Mouse (Mus musculus): Measurements from ENCODE around the gene Msi2. TPM values are rescaled to one million over a fixed set of nuclear protein-coding genes. Genes with fewer than 3 reads are reported as not detected.
A peak's percentile ranks its signal among the peaks of the same experiment; 100 is the strongest.

Msi2 gene
- polyA plus RNA-seq, 1 experiment from 2014 or later, result 24.5 TPM

DNA sequence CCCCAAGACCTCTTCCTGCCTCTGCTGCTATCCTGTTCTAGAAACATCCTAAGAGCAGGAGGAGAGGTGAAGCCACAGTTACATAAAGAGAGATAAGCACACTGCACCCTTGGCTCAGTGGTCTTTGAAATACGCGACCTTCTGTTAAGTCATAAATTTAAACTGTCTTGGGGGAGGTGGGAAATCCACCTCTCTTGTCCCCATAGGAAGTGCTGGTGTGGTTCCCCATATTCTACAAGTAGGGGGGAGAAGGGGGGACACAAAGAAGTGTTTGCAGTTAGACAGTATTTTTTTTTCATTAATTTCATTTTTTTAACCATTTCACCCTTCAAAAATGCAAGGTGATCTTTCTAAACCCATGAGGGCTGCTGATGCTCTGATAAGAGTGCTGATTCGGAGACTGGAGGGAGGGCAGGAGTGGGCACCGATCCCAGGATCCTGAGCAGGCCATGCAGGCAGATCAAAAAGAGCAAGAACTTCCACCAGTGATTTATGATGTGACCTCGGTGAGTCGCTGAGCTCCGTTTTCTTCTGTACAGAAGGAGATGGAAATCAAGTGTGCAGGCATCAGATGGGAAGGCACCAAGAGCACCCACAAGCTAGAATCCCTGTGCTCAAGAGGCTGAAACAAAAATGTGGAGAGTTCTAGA is 115.7 kb downstream of the Msi2 start:
- no peak for DNase-seq (ENCODE audit: low spot score)
- H3K4me1 ChIP-seq (replicated peaks; ENCODE audit: insufficient read depth, low read length), result peaks cover 31% of the 10 kb centered on the region
- no peak overlapping the region for H3K9ac ChIP-seq (ENCODE audit: low read depth, low read length)
- 0 out of 2 replicates have a peak overlapping the region, but pooled peaks have one; percentile 31 for H3K27ac ChIP-seq
- no peaks in the 10 kb centered on the region for H3K9me3 ChIP-seq (replicated peaks; ENCODE audit: low read length)
- H3K4me2 ChIP-seq (ENCODE audit: low read length), result no peak overlapping the region
- H3K36me3 ChIP-seq (ENCODE audit: insufficient read depth, low read length), result peaks cover 14% of the 10 kb centered on the region; the same call in 1 of the 2 replicates
- no peak for TF ChIP-seq CTCF (IDR thresholded peaks at IDR 0.05; ENCODE audit: low read depth)
- no peaks in the 10 kb centered on the region for H3K27me3 ChIP-seq (ENCODE audit: insufficient read depth, low read length)
- 21% methylated on average over 7 of the region's 7 CpGs for WGBS
- ATAC-seq (replicated peaks; ENCODE audit: low FRiP score, low read depth), result no peak
- no peak overlapping the region for H3K4me3 ChIP-seq (replicated peaks; ENCODE audit: low read depth, low read length)

DNA sequence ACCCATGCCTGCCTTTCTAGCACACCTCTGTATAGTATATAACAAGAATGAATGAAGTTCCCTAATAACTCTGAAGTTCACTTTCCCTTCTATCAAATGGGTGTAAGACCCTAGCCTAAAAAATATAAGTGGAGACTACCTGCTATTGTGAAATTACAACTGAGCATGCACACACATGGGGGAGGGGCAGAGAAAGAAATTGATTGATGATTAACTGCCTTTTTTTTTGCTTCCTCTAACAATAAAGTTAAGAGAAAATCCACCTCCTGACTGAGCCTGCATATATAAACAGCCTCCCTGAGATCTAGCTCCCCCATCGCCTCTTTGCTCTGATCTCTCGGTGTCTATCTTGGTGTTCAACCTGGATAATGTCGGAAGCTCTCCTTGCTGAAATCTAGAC is 118.1 kb downstream of the Msi2 start:
- WGBS, result 81% methylated on average over 3 of the region's 3 CpGs
- Histone ChIP-seq H3K27ac (peak overlapping the region; percentile 31; the same call in 1 of the 2 replicates), H3K27me3 (ENCODE audit: insufficient read depth, low read length) (no peaks in the 10 kb centered on the region), H3K4me1 (replicated peaks; ENCODE audit: insufficient read depth, low read length) (peaks cover 31% of the 10 kb centered on the region), H3K4me3 (replicated peaks; ENCODE audit: low read depth, low read length) (no peak overlapping the region), H3K9me3 (replicated peaks; ENCODE audit: low read length) (no peaks in the 10 kb centered on the region), H3K4me2 (ENCODE audit: low read length) (no peak overlapping the region), H3K36me3 (ENCODE audit: insufficient read depth, low read length) (peaks cover 12% of the 10 kb centered on the region; the same call in 1 of the 2 replicates), H3K9ac (ENCODE audit: low read depth, low read length) (no peak overlapping the region)
- DNase-seq (ENCODE audit: low spot score) (no peak), ATAC-seq (replicated peaks; ENCODE audit: low FRiP score, low read depth) (no peak)
- TF ChIP-seq CTCF (IDR thresholded peaks at IDR 0.05; ENCODE audit: low read depth), result no peak

DNA sequence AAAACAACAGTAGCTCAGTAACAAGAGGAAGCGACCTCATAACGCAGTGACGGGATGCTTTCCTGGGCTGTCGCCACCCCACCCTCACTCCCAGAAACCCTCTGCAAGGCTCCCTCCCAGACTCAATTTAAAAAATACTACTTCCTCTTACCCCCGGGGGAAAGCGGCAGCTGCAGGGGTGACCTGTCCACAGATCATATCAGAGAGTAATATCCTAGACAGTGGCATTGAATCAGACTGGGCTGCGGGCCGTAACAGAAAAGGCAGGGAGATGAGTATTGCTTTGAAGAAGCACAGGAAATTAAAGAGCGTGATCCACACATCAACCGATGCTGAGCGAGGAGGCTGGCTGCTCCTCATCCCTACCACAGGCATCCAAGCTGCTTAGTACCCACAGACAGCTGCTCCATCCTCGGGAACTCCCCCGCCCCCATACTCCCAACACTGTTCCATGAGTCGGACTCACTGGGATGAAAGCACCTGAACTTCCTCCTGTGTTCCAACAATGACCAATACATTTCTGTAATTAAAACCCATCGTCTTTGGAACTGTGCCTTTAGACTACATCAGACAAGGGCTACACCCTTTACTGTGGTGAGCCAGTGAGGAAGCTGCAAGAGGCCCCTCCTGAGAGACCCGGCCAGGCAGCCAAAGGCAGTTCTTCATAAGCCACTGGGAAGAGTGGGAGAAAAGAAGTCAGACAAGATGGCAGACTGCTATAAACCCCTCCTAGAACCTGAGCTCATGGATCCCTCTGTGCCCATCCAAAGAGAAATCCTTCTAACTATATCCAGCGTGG is 118.8 kb downstream of the Msi2 start:
- Histone ChIP-seq H3K27me3 (ENCODE audit: insufficient read depth, low read length) (no peaks in the 10 kb centered on the region), H3K4me1 (replicated peaks; ENCODE audit: insufficient read depth, low read length) (peaks cover 35% of the 10 kb centered on the region), H3K9ac (ENCODE audit: low read depth, low read length) (no peak overlapping the region), H3K4me2 (ENCODE audit: low read length) (peak overlapping the region; percentile 30; the same call in 1 of the 2 replicates), H3K36me3 (ENCODE audit: insufficient read depth, low read length) (peaks cover 12% of the 10 kb centered on the region; the same call in 1 of the 2 replicates), H3K9me3 (replicated peaks; ENCODE audit: low read length) (no peaks in the 10 kb centered on the region), H3K27ac (peak overlapping the region; percentile 63), H3K4me3 (replicated peaks; ENCODE audit: low read depth, low read length) (no peak overlapping the region)
- no peak for DNase-seq (ENCODE audit: low spot score)
- WGBS, result 21% methylated on average over 17 of the region's 17 CpGs
- TF ChIP-seq CTCF (IDR thresholded peaks at IDR 0.05; ENCODE audit: low read depth), result no peak
- ATAC-seq (replicated peaks; ENCODE audit: low FRiP score, low read depth), result no peak

DNA sequence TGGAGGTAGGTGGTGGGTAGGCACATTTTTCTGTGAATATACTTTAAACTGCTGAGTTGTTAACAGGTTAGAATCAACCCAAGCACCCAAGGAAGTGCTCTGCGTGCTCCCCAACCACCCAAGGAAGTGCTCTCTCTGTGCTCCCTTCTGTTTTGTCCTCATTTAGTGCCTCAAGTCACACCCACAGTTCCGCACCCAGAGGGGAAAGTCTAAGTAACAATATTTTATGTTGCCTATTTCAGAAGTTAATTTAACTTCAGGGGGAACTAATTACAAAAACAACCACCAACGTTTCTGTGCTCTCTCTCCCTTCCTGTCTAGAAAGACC is 119.5 kb downstream of the Msi2 start:
- ATAC-seq (replicated peaks; ENCODE audit: low FRiP score, low read depth), result no peak
- 35% methylated on average over 3 of the region's 3 CpGs for WGBS
- no peak overlapping the region for H3K4me2 ChIP-seq (ENCODE audit: low read length)
- no peak for DNase-seq (ENCODE audit: low spot score)
- no peak for TF ChIP-seq CTCF (IDR thresholded peaks at IDR 0.05; ENCODE audit: low read depth)
- no peak overlapping the region for H3K9ac ChIP-seq (ENCODE audit: low read depth, low read length)
- H3K9me3 ChIP-seq (replicated peaks; ENCODE audit: low read length), result no peaks in the 10 kb centered on the region
- peak overlapping the region; percentile 63 for H3K27ac ChIP-seq
- H3K36me3 ChIP-seq (ENCODE audit: insufficient read depth, low read length), result peaks cover 9% of the 10 kb centered on the region; the same call in 1 of the 2 replicates
- no peak overlapping the region for H3K4me3 ChIP-seq (replicated peaks; ENCODE audit: low read depth, low read length)
- no peaks in the 10 kb centered on the region for H3K27me3 ChIP-seq (ENCODE audit: insufficient read depth, low read length)
- peaks cover 36% of the 10 kb centered on the region for H3K4me1 ChIP-seq (replicated peaks; ENCODE audit: insufficient read depth, low read length)

DNA sequence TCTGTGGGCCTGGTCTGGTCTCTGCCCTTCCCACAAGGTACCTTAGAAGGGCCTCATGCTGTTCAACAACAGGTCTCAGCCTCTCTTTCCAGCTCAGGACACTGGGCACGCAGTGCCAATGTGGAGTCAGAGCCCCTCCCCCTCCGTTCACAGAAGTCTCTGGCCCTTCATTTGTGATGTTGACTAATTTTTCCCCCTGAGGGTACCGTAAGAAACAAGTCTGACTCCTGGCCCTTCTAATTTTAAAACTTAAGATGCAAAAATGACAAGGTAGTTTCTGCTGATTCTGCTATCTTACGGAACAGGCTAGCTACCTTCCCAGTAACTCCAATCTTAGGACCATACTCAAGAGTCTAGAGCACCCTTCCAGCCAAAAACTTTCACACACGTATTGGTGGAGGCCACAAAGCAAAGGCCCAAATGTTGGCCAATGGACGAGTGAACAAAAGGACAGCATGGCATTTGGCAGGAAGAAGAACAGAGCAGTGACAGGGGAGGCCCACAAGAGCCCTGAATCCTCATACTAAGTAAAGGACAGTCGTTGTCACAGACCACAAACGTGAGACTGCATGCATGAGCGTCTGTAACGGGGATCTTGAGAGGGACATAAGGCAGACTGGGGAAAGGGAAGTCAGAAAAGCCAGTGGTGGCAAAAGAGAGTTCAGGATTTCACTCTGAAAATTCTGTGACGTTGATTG is 120.0 kb downstream of the Msi2 start:
- H3K4me1 ChIP-seq (replicated peaks; ENCODE audit: insufficient read depth, low read length), result peaks cover 36% of the 10 kb centered on the region
- H3K4me2 ChIP-seq (ENCODE audit: low read length), result no peak overlapping the region
- H3K27ac ChIP-seq, result peak overlapping the region; percentile 50; the same call in 1 of the 2 replicates
- no peak for ATAC-seq (replicated peaks; ENCODE audit: low FRiP score, low read depth)
- H3K9me3 ChIP-seq (replicated peaks; ENCODE audit: low read length), result no peaks in the 10 kb centered on the region
- peaks cover 7% of the 10 kb centered on the region; the same call in 1 of the 2 replicates for H3K36me3 ChIP-seq (ENCODE audit: insufficient read depth, low read length)
- no peak for DNase-seq (ENCODE audit: low spot score)
- no peak overlapping the region for H3K9ac ChIP-seq (ENCODE audit: low read depth, low read length)
- no peak for TF ChIP-seq CTCF (IDR thresholded peaks at IDR 0.05; ENCODE audit: low read depth)
- H3K4me3 ChIP-seq (replicated peaks; ENCODE audit: low read depth, low read length), result no peak overlapping the region
- H3K27me3 ChIP-seq (ENCODE audit: insufficient read depth, low read length), result no peaks in the 10 kb centered on the region
- 52% methylated on average over 11 of the region's 11 CpGs for WGBS

DNA sequence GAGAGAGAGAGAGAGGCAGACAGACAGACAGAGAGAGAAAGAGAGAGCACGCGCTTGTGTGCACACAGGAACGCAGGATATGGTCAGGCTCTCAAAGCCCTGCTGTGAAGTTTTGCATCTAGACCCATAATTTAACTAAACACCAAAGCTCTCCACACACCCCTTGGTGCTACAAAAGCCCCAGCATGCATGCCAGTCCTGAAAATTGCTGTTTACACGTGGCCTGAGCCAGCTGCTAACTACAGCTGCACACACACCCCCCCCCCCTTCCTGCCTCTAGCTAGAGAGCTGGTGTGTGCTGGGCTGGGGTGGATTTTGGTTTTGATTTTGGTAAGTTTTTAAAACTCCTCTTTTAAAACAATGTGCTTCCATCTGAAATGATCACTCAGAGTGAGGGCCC is 122.7 kb downstream of the Msi2 start:
- ATAC-seq (replicated peaks; ENCODE audit: low FRiP score, low read depth), result no peak
- no peaks in the 10 kb centered on the region for H3K9me3 ChIP-seq (replicated peaks; ENCODE audit: low read length)
- DNase-seq (ENCODE audit: low spot score), result no peak

More for the DNA sequence above, 122.7 kb downstream of the Msi2 start:
- H3K4me3 ChIP-seq (replicated peaks; ENCODE audit: low read depth, low read length), result no peak overlapping the region
- H3K4me1 ChIP-seq (replicated peaks; ENCODE audit: insufficient read depth, low read length), result peaks cover 40% of the 10 kb centered on the region
- no peaks in the 10 kb centered on the region for H3K36me3 ChIP-seq (ENCODE audit: insufficient read depth, low read length)
- H3K27me3 ChIP-seq (ENCODE audit: insufficient read depth, low read length), result no peaks in the 10 kb centered on the region
- TF ChIP-seq CTCF (IDR thresholded peaks at IDR 0.05; ENCODE audit: low read depth), result no peak
- 40% methylated on average over 4 of the region's 4 CpGs for WGBS
- no peak overlapping the region for H3K4me2 ChIP-seq (ENCODE audit: low read length)
- H3K9ac ChIP-seq (ENCODE audit: low read depth, low read length), result no peak overlapping the region
- H3K27ac ChIP-seq, result peak overlapping the region; percentile 55; the same call in 1 of the 2 replicates

All from kidney, postnatal 0 days (tissue).